ENCODE assay signal across 15 mouse cellular contexts in the genomic region with DNA sequence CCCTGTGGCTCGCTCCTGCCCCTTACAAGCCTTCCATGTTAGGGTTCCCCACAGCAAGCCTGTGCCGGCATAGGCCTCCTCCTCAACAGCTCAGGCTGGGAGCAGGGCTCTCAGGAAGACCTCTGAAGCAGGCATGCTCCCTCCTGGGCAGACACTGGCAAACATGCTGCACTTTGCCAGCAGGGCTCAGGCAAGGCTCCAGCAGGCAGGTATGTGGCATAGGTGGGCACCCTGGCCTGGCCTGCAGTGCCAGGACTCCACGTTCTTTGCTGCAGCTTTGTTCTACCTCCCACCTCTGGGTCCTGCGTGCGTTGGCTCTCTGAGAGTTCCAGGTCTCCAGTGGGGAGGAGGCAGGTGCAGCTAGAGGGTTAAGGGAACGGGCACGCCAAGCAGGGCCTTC. TPM values are rescaled to one million over a fixed set of nuclear protein-coding genes. Genes with fewer than 3 reads are reported as not detected.
DNase-seq lines count a peak whose midpoint lies in the region; ATAC-seq and TF ChIP-seq lines count a peak whose summit lies in the region.
"Had no signal": no experiment of that assay in that cellular context is flagged by ENCODE, and none has a peak within 500 bp of the region (broad histone marks: within the 10 kb centered on the region; RNA-seq: fewer than 3 reads in every experiment).

No protein-coding gene starts in this region.

- WGBS in midbrain, embryonic 15.5 days: 78% methylated on average over 7 of the region's 7 CpGs
- 85% methylated on average over 7 of the region's 7 CpGs for WGBS in embryonic facial prominence, embryonic 10.5 days

- peak overlapping the region; percentile 34 for H3K9ac ChIP-seq in midbrain, embryonic 15.5 days
- H3K9ac ChIP-seq: heart, embryonic 15.5 days; lung, embryonic 14.5 days had no signal

- no peak for ATAC-seq in midbrain, embryonic 15.5 days (replicated peaks)
- ATAC-seq: intestine, embryonic 16.5 days had no signal

- peak overlapping the region; percentile 93 for H3K27ac ChIP-seq in layer of hippocampus, adult 2 months
- H3K27ac ChIP-seq in midbrain, embryonic 15.5 days: peak overlapping the region; percentile 87
- H3K27ac ChIP-seq in embryonic facial prominence, embryonic 10.5 days (replicated peaks): no peak overlapping the region
- H3K27ac ChIP-seq: heart, embryonic 15.5 days; stomach, postnatal 0 days had no signal

- H3K36me3 ChIP-seq in midbrain, embryonic 15.5 days (replicated peaks): no peaks in the 10 kb centered on the region
- peaks cover 17% of the 10 kb centered on the region; the same call in 1 of the 2 replicates for H3K36me3 ChIP-seq in embryonic facial prominence, embryonic 10.5 days (replicated peaks)
- H3K36me3 ChIP-seq: heart, embryonic 15.5 days had no signal

- H3K4me3 ChIP-seq in layer of hippocampus, adult 2 months: peak overlapping the region; percentile 92
- peak overlapping the region; percentile 89 for H3K4me3 ChIP-seq in midbrain, embryonic 15.5 days
- no peak overlapping the region for H3K4me3 ChIP-seq in embryonic facial prominence, embryonic 10.5 days
- H3K4me3 ChIP-seq: heart, embryonic 15.5 days had no signal

- H3K27me3 ChIP-seq in midbrain, embryonic 15.5 days (replicated peaks): no peaks in the 10 kb centered on the region
- H3K27me3 ChIP-seq in embryonic facial prominence, embryonic 10.5 days (replicated peaks; ENCODE audit: low read depth, poor library complexity, severe bottlenecking): peaks cover 37% of the 10 kb centered on the region
- H3K27me3 ChIP-seq: CH12.LX had no signal

- H3K4me2 ChIP-seq in midbrain, embryonic 15.5 days: peak overlapping the region; percentile 85
- H3K4me2 ChIP-seq: heart, embryonic 15.5 days; lung, embryonic 14.5 days had no signal

- peaks cover 59% of the 10 kb centered on the region for H3K4me1 ChIP-seq in midbrain, embryonic 15.5 days
- peaks cover 58% of the 10 kb centered on the region for H3K4me1 ChIP-seq in embryonic facial prominence, embryonic 10.5 days

- TF ChIP-seq CTCF in layer of hippocampus, adult 2 months (conservative IDR thresholded peaks at IDR 0.05): no peak

- no peaks in the 10 kb centered on the region for H3K9me3 ChIP-seq in midbrain, embryonic 15.5 days
- H3K9me3 ChIP-seq in embryonic facial prominence, embryonic 10.5 days: no peaks in the 10 kb centered on the region
- H3K9me3 ChIP-seq: heart, embryonic 15.5 days had no signal

- DNase-seq in layer of hippocampus, adult 2 months (ENCODE audit: low spot score in 2 of 2): no peak
- no peak for DNase-seq in layer of hippocampus, adult 9-10 months (ENCODE audit: low spot score)
- peak; percentile 73 for DNase-seq in cerebellum, adult 9-10 months
- DNase-seq in cerebellum, postnatal 36 days: peak; percentile 47 to 52
- no peak for DNase-seq in adrenal gland, postnatal 36 days
- DNase-seq in embryonic facial prominence, embryonic 10.5 days (ENCODE audit: low spot score): no peak
- DNase-seq: gastrocnemius, postnatal 25 days; kidney, postnatal 14 days; layer of hippocampus, postnatal 36 days; lung, embryonic 14.5 days had no signal

RNA-seq across cellular contexts. Expression of a gene that starts 6.1 kb away (rescaled TPM):
- total RNA-seq in layer of hippocampus, adult 2 months (2021): 100 to 1,000 TPM; 218 to 227 TPM
- 102 and 105 TPM in 2 replicates for polyA plus RNA-seq in midbrain, embryonic 15.5 days (2015; fragmentation: Nextera tagmentation; extraction: Ambion mirVana)
- 1 to 10 TPM; 2.1 to 2.2 TPM for total RNA-seq in adrenal gland, postnatal 36 days (2021)
- 4.1 and 4.8 TPM in 2 replicates for polyA plus RNA-seq in embryonic facial prominence, embryonic 10.5 days (2016; fragmentation: Nextera tagmentation; extraction: Ambion mirVana)

RNA-seq across cellular contexts. Expression of a gene that starts 54.5 kb away (rescaled TPM):
- 100 to 1,000 TPM in 1 of 2 experiments, 10 to 100 TPM in 1; 93.8 to 101 TPM for total RNA-seq in layer of hippocampus, adult 2 months (2021)
- 273 and 278 TPM in 2 replicates for polyA plus RNA-seq in midbrain, embryonic 15.5 days (2015; fragmentation: Nextera tagmentation; extraction: Ambion mirVana)
- 100 to 1,000 TPM; 159 to 167 TPM for total RNA-seq in adrenal gland, postnatal 36 days (2021)
- polyA plus RNA-seq in embryonic facial prominence, embryonic 10.5 days (2016; fragmentation: Nextera tagmentation; extraction: Ambion mirVana): 387 and 388 TPM in 2 replicates

Comparison
In these comparisons a context has a peak if more than half of its experiments do, and no peak if none do; other contexts are left out.
1. DNase-seq: peak in cerebellum, adult 9-10 months (single experiment) and cerebellum, postnatal 36 days (2 of 2); none in layer of hippocampus, adult 2 months (0 of 2), layer of hippocampus, adult 9-10 months (single experiment), adrenal gland, postnatal 36 days (0 of 2) and embryonic facial prominence, embryonic 10.5 days (single experiment).
2. RNA of a gene that starts 6.1 kb away (total RNA-seq): 218 to 227 TPM in layer of hippocampus, adult 2 months; 2.1 to 2.2 TPM in adrenal gland, postnatal 36 days; every median in the first group is over 10 times any median in the second.